Mouse (Mus musculus): ENCODE results near the gene Gpsm3. TPM values are rescaled to one million over a fixed set of nuclear protein-coding genes. Genes with fewer than 3 reads are reported as not detected.
"Not testable (repeated sequence)": the region's sequence is repeated elsewhere in the genome, so short reads cannot be mapped to it uniquely, and the experiment has no call there.

Gene Gpsm3
- total RNA-seq (2015; ENCODE audit: low replicate concordance) (69.6 and 82.3 TPM in 2 replicates), total RNA-seq (2017; ENCODE audit: low replicate concordance) (11.6 and 21.3 TPM in 2 replicates)

- no peak for ATAC-seq (replicated peaks; ENCODE audit: low FRiP score, poor library complexity, severe bottlenecking)
Measured at GRCm38 (mm10) chr17:34589681-34590101, at the start of gene Gpsm3. Gpsm3 (plus strand) TSS chr17:34589806.

DNA sequence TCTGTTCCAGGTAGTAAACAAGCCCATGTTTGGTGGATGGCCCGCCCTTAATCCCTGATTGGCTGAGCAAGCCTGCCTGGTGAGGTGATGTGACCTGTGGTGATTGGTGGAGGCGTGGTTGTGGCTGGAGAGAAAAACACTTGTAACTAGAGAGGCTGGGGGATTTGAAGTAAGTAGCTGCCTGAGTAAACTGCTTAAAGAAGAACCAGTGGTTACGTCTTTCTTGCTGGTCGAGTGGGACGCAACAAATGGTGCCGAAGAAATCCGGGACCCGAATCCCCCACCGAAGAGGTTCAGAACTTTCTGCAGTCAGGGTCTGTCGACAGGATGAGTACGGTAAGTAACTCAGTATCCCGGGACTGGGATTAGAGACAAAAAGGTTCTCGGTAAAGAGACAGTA is 46.0 kb upstream of the Gpsm3 start:
- not testable (repeated sequence) for ATAC-seq (replicated peaks; ENCODE audit: low FRiP score, poor library complexity, severe bottlenecking)

GRCm38 (mm10) chr17:34546797-34547196 is 42.8 kb upstream of the Gpsm3 start:
- ATAC-seq (replicated peaks; ENCODE audit: low FRiP score, poor library complexity, severe bottlenecking), result no peak

DNA sequence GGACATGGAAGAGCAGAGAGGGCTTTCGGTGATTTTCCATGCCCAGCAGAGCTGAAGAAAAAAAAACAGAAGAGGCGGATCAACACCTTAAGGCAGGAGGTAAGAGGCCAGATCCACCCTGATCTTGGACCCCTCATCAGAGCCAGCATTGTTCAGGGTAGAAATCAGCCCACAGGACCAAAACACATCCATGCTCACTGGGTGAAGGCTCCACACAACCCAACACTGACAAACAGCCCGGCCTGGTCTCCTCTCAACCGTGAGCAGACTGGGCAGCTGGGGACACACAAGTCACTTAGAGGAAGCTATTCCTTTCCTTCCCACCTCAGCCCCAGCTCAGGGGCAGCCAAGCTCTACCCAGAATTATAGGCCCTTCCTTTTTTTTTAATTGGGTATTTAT is 42.0 kb upstream of the Gpsm3 start:
- no peak for ATAC-seq (replicated peaks; ENCODE audit: low FRiP score, poor library complexity, severe bottlenecking)

DNA sequence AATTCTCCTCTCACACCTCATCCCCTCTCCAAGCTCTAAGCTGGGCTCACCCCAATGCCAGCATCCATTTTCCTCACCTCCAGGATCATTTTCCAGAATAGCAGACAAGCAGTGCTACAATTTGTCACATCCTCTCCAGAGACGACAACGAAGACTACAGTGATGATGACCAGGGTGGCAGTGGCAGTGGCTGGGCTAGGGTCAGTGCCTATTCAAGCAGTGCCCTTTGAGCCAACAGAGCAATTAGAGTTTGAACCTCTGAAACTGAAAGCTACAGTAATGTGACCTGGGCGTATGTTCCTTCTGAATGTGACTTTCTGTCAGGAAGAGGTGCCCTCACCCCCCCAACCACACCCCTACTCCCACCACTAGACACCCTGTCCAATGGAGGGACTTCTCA is 40.5 kb upstream of the Gpsm3 start:
- ATAC-seq (replicated peaks; ENCODE audit: low FRiP score, poor library complexity, severe bottlenecking), result no peak

GRCm38 (mm10) chr17:34549843-34550242 is 39.8 kb upstream of the Gpsm3 start:
- ATAC-seq (replicated peaks; ENCODE audit: low FRiP score, poor library complexity, severe bottlenecking), result no peak

GRCm38 (mm10) chr17:34555483-34555882 is 34.1 kb upstream of the Gpsm3 start:
- peak; percentile 81 for ATAC-seq (replicated peaks; ENCODE audit: low FRiP score, poor library complexity, severe bottlenecking)

DNA sequence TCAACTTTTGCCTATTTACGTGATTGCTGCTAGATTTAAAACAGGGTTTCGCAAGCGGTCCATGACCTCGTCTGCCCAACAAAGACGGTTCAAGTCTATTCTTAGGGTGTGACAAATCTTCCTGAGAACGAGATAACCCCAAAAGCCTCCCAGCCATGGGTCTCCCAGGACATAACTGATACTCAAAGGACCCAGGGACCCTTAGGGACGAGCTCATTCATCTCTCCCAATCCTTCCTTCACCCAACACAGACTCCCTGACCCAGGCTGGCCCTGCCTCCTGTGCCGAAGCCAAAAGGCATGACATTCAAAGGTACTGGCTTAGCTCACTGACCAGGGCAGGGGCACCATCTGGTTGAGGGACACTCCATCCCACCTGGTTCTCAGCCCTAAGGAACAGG is 33.2 kb upstream of the Gpsm3 start:
- no peak for ATAC-seq (replicated peaks; ENCODE audit: low FRiP score, poor library complexity, severe bottlenecking)

- no peak for ATAC-seq (replicated peaks; ENCODE audit: low FRiP score, poor library complexity, severe bottlenecking)
Measured at GRCm38 (mm10) chr17:34557411-34557810, 32.2 kb upstream of the Gpsm3 start.

- ATAC-seq (replicated peaks; ENCODE audit: low FRiP score, poor library complexity, severe bottlenecking), result no peak
Measured at GRCm38 (mm10) chr17:34559116-34559515, 30.5 kb upstream of the Gpsm3 start.

GRCm38 (mm10) chr17:34559895-34560294 is 29.7 kb upstream of the Gpsm3 start:
- ATAC-seq (replicated peaks; ENCODE audit: low FRiP score, poor library complexity, severe bottlenecking), result no peak

DNA sequence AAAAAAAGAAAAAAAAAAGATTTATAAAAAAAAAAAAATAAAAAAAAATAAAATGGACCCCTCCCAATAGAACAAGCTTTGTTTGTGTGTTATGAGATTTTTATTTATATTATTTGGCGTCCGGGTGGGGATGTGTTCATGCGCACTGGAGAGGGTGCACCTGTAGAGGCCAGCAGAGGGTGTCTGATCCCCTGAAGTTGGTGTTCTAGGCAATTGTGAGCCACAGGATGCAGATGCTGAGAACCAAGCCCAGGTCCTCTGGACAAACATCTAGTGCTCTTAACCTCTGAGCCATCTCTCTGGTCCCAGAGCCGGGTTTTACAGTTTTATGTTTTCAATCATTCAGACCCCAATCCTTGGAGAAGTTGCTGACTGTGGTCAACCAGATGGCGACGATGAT is 29.2 kb upstream of the Gpsm3 start:
- ATAC-seq (replicated peaks; ENCODE audit: low FRiP score, poor library complexity, severe bottlenecking), result no peak

DNA sequence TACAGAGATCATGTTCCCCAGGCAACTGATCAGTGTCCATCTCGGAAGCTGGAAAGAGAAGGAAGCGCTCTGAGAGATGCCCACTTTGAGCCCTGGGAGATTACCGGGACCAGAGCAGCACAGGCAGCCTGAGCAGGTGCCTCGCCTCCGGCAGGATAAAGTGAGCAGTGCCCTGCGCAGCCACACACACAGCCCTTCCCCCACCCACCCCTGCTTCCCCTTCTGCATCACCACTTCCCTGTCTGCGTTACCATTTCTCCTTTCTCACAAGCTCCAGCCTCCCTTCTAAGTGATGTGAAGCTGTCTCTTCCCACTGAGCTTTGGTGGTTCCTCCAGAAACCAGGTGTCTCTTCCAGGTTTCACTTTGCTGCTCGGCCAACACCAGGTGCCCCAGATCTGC is 28.4 kb upstream of the Gpsm3 start:
- no peak for ATAC-seq (replicated peaks; ENCODE audit: low FRiP score, poor library complexity, severe bottlenecking)

DNA sequence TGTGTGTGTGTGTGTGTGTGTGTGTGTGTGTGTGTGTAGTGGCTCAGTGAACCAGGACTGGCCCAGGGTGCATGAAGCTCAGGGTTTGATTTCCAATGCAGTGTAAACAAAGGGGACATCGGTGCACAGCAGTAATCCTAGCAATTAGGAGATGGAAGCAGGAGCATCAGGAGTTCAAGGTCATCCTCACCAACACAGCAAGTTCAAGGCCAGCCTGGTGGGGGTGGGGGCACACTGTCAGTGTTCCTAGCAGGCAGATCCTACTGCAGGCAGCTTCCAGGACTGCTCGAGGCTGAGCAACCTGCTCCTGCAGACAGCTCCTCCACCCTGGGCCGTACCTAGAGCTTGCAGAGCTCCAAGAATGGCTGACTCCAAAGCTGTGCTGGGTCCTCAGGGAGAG is 27.0 kb upstream of the Gpsm3 start:
- no peak for ATAC-seq (replicated peaks; ENCODE audit: low FRiP score, poor library complexity, severe bottlenecking)

- ATAC-seq (replicated peaks; ENCODE audit: low FRiP score, poor library complexity, severe bottlenecking), result no peak
Measured at GRCm38 (mm10) chr17:34563354-34563753, 26.3 kb upstream of the Gpsm3 start.

DNA sequence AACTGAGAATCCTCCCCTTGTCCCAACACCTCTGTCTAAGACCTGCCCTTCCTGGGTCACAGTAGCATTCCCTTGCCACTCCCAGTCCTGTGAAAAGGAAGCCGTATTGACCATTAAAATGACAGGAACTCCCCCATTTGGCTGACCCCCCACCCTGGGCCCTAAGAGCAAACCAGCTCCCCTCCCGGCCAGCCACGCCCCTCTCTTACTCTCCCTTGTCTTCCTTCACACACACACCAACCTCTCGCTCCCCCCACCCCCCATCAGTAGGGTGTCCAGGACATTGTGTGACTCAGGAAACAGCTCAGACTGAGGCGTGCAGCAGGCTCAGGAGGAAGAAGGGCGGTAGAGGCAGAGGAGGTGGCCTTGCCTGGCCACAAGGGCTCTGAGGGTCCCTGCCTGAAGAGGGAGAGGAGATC is 25.6 kb upstream of the Gpsm3 start, which contains the start of gene Notch4:
Notch4 (plus strand) TSS at position 266 of the 419 bp plus-strand sequence.
- ATAC-seq (replicated peaks; ENCODE audit: low FRiP score, poor library complexity, severe bottlenecking), result no peak

- no peak for ATAC-seq (replicated peaks; ENCODE audit: low FRiP score, poor library complexity, severe bottlenecking)
Measured at GRCm38 (mm10) chr17:34564796-34565195, 24.8 kb upstream of the Gpsm3 start.

GRCm38 (mm10) chr17:34567311-34567710 is 22.3 kb upstream of the Gpsm3 start:
- ATAC-seq (replicated peaks; ENCODE audit: low FRiP score, poor library complexity, severe bottlenecking), result no peak

GRCm38 (mm10) chr17:34568421-34568820 is 21.2 kb upstream of the Gpsm3 start:
- no peak for ATAC-seq (replicated peaks; ENCODE audit: low FRiP score, poor library complexity, severe bottlenecking)

GRCm38 (mm10) chr17:34569919-34570318 is 19.7 kb upstream of the Gpsm3 start:
- ATAC-seq (replicated peaks; ENCODE audit: low FRiP score, poor library complexity, severe bottlenecking), result no peak

- peak; percentile 45; the same call in 1 of the 2 replicates for ATAC-seq (replicated peaks; ENCODE audit: low FRiP score, poor library complexity, severe bottlenecking)
Measured at GRCm38 (mm10) chr17:34571875-34572274, 17.7 kb upstream of the Gpsm3 start.

- no peak for ATAC-seq (replicated peaks; ENCODE audit: low FRiP score, poor library complexity, severe bottlenecking)
Measured at GRCm38 (mm10) chr17:34572361-34572760, 17.2 kb upstream of the Gpsm3 start.
